Mouse (Mus musculus) kidney, embryonic 14.5 days (tissue): ENCODE measurements around the gene Bpnt1. TPM values are rescaled to one million over a fixed set of nuclear protein-coding genes. Genes with fewer than 3 reads are reported as not detected.
"Not testable (repeated sequence)": the region's sequence is repeated elsewhere in the genome, so short reads cannot be mapped to it uniquely, and the experiment has no call there.

Source experiments
- ATAC-seq: fragments of 200-750 bp; cut with Nextera tagmentation; 2 replicates; pipeline ENCODE4 v1.8.0; 2017; ENCODE audit warnings: moderate number of reproducible peaks, mild to moderate bottlenecking, moderate TSS enrichment, moderate library complexity; ENCODE audit not compliant: low FRiP score, low TSS enrichment
- H3K27ac ChIP-seq: fragments of 300-500 bp; sonication (generic); 2 replicates; pipeline ENCODE4 v1.5.1; 2014; ENCODE audit warnings: low read depth, mild to moderate bottlenecking, low read length, moderate library complexity, mixed read lengths
- H3K27me3 ChIP-seq: fragments of 300-500 bp; sonication (generic); 2 replicates; pipeline ENCODE4 v1.6.1; 2014; ENCODE audit warnings: mild to moderate bottlenecking, low read length; ENCODE audit not compliant: control insufficient read depth, insufficient read depth
- H3K36me3 ChIP-seq: fragments of 300-500 bp; sonication (generic); 2 replicates; pipeline ENCODE4 v1.6.1; 2014; ENCODE audit warnings: low read length, mixed read lengths; ENCODE audit not compliant: control insufficient read depth, insufficient read depth
- H3K4me1 ChIP-seq: fragments of 300-500 bp; sonication (generic); 2 replicates; pipeline ENCODE4 v1.6.1; 2014; ENCODE audit warnings: low read length, mixed read lengths; ENCODE audit not compliant: control insufficient read depth, insufficient read depth
- H3K4me2 ChIP-seq: fragments of 300-500 bp; sonication (generic); replicated peaks from 2 replicates; pipeline ENCODE4 v1.6.1; 2014; ENCODE audit warnings: low read depth, mild to moderate bottlenecking, low read length
- H3K4me3 ChIP-seq: fragments of 300-500 bp; sonication (generic); 2 replicates; pipeline ENCODE4 v1.5.1; 2014; ENCODE audit warnings: mild to moderate bottlenecking, low read length
- H3K9ac ChIP-seq: fragments of 300-500 bp; sonication (generic); 2 replicates; pipeline ENCODE4 v1.6.1; 2014; ENCODE audit warnings: low read depth, mild to moderate bottlenecking, low read length, moderate library complexity
- H3K9me3 ChIP-seq: fragments of 300-500 bp; sonication (generic); 2 replicates; pipeline ENCODE4 v1.6.1; 2016; ENCODE audit warnings: low read length; ENCODE audit not compliant: control insufficient read depth
- WGBS: fragments of 180-500 bp; shearing (Covaris S2); extraction: QIAGEN DNeasy Blood & Tissue Kit; methylation state at CpG from one replicate; pipeline ENCODE4 v1.1.7; 2014; 5-methylcytosine and 5-hydroxymethylcytosine counted together
- polyA plus RNA-seq: library from polyadenylated mRNA; unstranded; fragments of >200 nt; fragmentation: Nextera tagmentation; extraction: Ambion mirVana; gene quantifications from 2 replicates; pipeline ENCODE4 v1.2.1, GENCODE M21; 2014

Bpnt1 gene
- polyA plus RNA-seq, 1 experiment from 2014 or later, result 31.6 TPM

GRCm38 (mm10) chr1:185315846-185316568 lies 15.9 kb upstream of the Bpnt1 start:
- no peak for ATAC-seq
- 89% methylated on average over 16 of the region's 16 CpGs for WGBS
- Histone ChIP-seq H3K4me3 (no peak overlapping the region), H3K27ac (no peak overlapping the region), H3K4me2 (no peak overlapping the region), H3K9ac (no peak overlapping the region), H3K27me3 (no peaks in the 10 kb centered on the region), H3K36me3 (peaks cover 70% of the 10 kb centered on the region), H3K9me3 (no peaks in the 10 kb centered on the region), H3K4me1 (no peaks in the 10 kb centered on the region)

GRCm38 (mm10) chr1:185327754-185328345 lies 4.1 kb upstream of the Bpnt1 start:
- peaks cover 35% of the 10 kb centered on the region for H3K36me3 ChIP-seq
- not testable (repeated sequence) for ATAC-seq, H3K27me3 ChIP-seq, H3K27ac ChIP-seq, H3K4me1 ChIP-seq, H3K9me3 ChIP-seq
- H3K4me3 ChIP-seq, result peak overlapping the region; percentile 94
- peak overlapping the region; percentile 89; the same call in 1 of the 2 replicates for H3K9ac ChIP-seq
- H3K4me2 ChIP-seq, result peak overlapping the region; percentile 75
- 64% methylated on average over 3 of the region's 3 CpGs for WGBS

- peak within 1 kb of the TSS; percentile 93 for H3K27ac ChIP-seq
- H3K4me1 ChIP-seq, result peaks cover 10% of the 10 kb centered on the region
- under 1% methylated on average over 69 of the region's 76 CpGs for WGBS
- H3K27me3 ChIP-seq, result no peaks in the 10 kb centered on the region
- peaks cover 25% of the 10 kb centered on the region for H3K36me3 ChIP-seq
- H3K9ac ChIP-seq, result peak within 1 kb of the TSS; percentile 89
- ATAC-seq, result peak; percentile 89
- H3K4me2 ChIP-seq, result peak within 1 kb of the TSS; percentile 75
- peak within 1 kb of the TSS; percentile 94 for H3K4me3 ChIP-seq
- H3K9me3 ChIP-seq, result no peaks in the 10 kb centered on the region
These were observed 3.0 kb upstream of the Bpnt1 start, which contains the start of gene Iars2 for GRCm38 (mm10) chr1:185328721-185329610. Gene Iars2 (minus strand): TSS chr1:185329396.

- Histone ChIP-seq H3K4me2 (peak overlapping the region; percentile 75; the same call in 1 of the 2 replicates), H3K27me3 (no peaks in the 10 kb centered on the region), H3K4me3 (peak overlapping the region; percentile 94; the same call in 1 of the 2 replicates), H3K36me3 (peaks cover 23% of the 10 kb centered on the region), H3K9me3 (no peaks in the 10 kb centered on the region), H3K9ac (no peak overlapping the region), H3K27ac (no peak overlapping the region), H3K4me1 (peaks cover 10% of the 10 kb centered on the region)
- no peak for ATAC-seq
- WGBS, result 92% methylated on average over 8 of the region's 8 CpGs
These were observed 2.1 kb upstream of the Bpnt1 start for GRCm38 (mm10) chr1:185329851-185330250.

- H3K36me3 ChIP-seq, result peaks cover 9% of the 10 kb centered on the region; the same call in 1 of the 2 replicates
- H3K27me3 ChIP-seq, result no peaks in the 10 kb centered on the region
- WGBS, result 54% methylated on average over 5 of the region's 5 CpGs
- H3K9me3 ChIP-seq, result no peaks in the 10 kb centered on the region
- H3K4me3 ChIP-seq, result peak overlapping the region; percentile 57
- peaks cover 10% of the 10 kb centered on the region for H3K4me1 ChIP-seq
- no peak for ATAC-seq
- H3K9ac ChIP-seq, result no peak overlapping the region
- H3K27ac ChIP-seq, result no peak overlapping the region
- H3K4me2 ChIP-seq, result peak overlapping the region; percentile 52
These were observed 585 bp upstream of the Bpnt1 start for GRCm38 (mm10) chr1:185331364-185331763.

- H3K4me2 ChIP-seq, result no peak overlapping the region; the same call in 1 of the 2 replicates
- no peaks in the 10 kb centered on the region for H3K27me3 ChIP-seq
- ATAC-seq, result no peak
- peaks cover 7% of the 10 kb centered on the region; the same call in 1 of the 2 replicates for H3K36me3 ChIP-seq
- H3K4me3 ChIP-seq, result no peak overlapping the region
- no peaks in the 10 kb centered on the region for H3K9me3 ChIP-seq
- WGBS, result 81% methylated on average over 5 of the region's 5 CpGs
- no peak overlapping the region for H3K9ac ChIP-seq
- no peak overlapping the region for H3K27ac ChIP-seq
- H3K4me1 ChIP-seq, result peaks cover 6% of the 10 kb centered on the region
These were observed 1.7 kb downstream of the Bpnt1 start for GRCm38 (mm10) chr1:185333651-185334050.

- Histone ChIP-seq H3K36me3 (peaks cover 8% of the 10 kb centered on the region; the same call in 1 of the 2 replicates), H3K27ac (no peak overlapping the region), H3K4me2 (no peak overlapping the region), H3K27me3 (no peaks in the 10 kb centered on the region), H3K9ac (no peak overlapping the region), H3K9me3 (no peaks in the 10 kb centered on the region), H3K4me1 (peaks cover 6% of the 10 kb centered on the region), H3K4me3 (no peak overlapping the region)
- no peak for ATAC-seq
- WGBS, result 87% methylated on average over 4 of the region's 4 CpGs
These were observed 2.2 kb downstream of the Bpnt1 start for GRCm38 (mm10) chr1:185334136-185334535.

GRCm38 (mm10) chr1:185335231-185335765 lies 3.3 kb downstream of the Bpnt1 start:
- Histone ChIP-seq H3K9me3 (no peaks in the 10 kb centered on the region), H3K4me2 (no peak overlapping the region), H3K36me3 (peaks cover 8% of the 10 kb centered on the region; the same call in 1 of the 2 replicates), H3K9ac (no peak overlapping the region), H3K27me3 (no peaks in the 10 kb centered on the region), H3K27ac (no peak overlapping the region), H3K4me3 (no peak overlapping the region), H3K4me1 (peaks cover 6% of the 10 kb centered on the region)
- no peak for ATAC-seq
- WGBS, result 80% methylated on average over 6 of the region's 6 CpGs
